Mouse (Mus musculus) liver, adult 2 months (tissue): Measurements from ENCODE around the gene Sap18. TPM values are rescaled to one million over a fixed set of nuclear protein-coding genes. Genes with fewer than 3 reads are reported as not detected.

Experiments used
- DNase-seq: peaks from one replicate; pipeline ENCODE4 v3.0.0-alpha.2; 2011; ENCODE audit warnings: low read depth, low spot score; ENCODE audit errors: extremely low read depth
- H3K27ac ChIP-seq: fragments of 200-500 bp; replicated peaks from 2 replicates; pipeline ENCODE4 v1.5.1; 2012; ENCODE audit warnings: low read depth, mild to moderate bottlenecking, control low read depth, inconsistent platforms, low read length; ENCODE audit not compliant: insufficient read depth
- H3K27me3 ChIP-seq: fragments of 200-500 bp; 2 replicates; pipeline ENCODE4 v1.6.1; 2012; ENCODE audit warnings: mild to moderate bottlenecking, moderate library complexity, low read length, inconsistent platforms; ENCODE audit not compliant: control insufficient read depth, insufficient read depth
- H3K36me3 ChIP-seq: fragments of 200-500 bp; 2 replicates; pipeline ENCODE4 v1.6.1; 2012; ENCODE audit warnings: low read length, inconsistent platforms; ENCODE audit not compliant: control insufficient read depth, insufficient read depth
- H3K4me1 ChIP-seq: fragments of 200-500 bp; 2 replicates; pipeline ENCODE4 v1.6.1; 2011; ENCODE audit warnings: low read length; ENCODE audit not compliant: control insufficient read depth, insufficient read depth
- H3K4me3 ChIP-seq: fragments of 200-500 bp; 2 replicates; pipeline ENCODE4 v1.5.1; 2011; ENCODE audit warnings: low read depth, mild to moderate bottlenecking, control low read depth, low read length, moderate library complexity; ENCODE audit not compliant: insufficient read depth
- H3K79me2 ChIP-seq: fragments of 200-500 bp; 2 replicates; pipeline ENCODE4 v1.6.1; 2012; ENCODE audit warnings: inconsistent platforms, mild to moderate bottlenecking, low read length, moderate library complexity; ENCODE audit not compliant: control insufficient read depth, insufficient read depth
- H3K9ac ChIP-seq: fragments of 200-500 bp; 2 replicates; pipeline ENCODE4 v1.6.1; 2012; ENCODE audit warnings: low read depth, mild to moderate bottlenecking, control low read depth, inconsistent platforms, low read length
- CTCF ChIP-seq: fragments of 200-500 bp; IDR thresholded peaks from 2 replicates; pipeline ENCODE4 v1.5.1; 2011; ENCODE audit warnings: low read depth, low read length, control low read depth
- POLR2A ChIP-seq: fragments of 200-500 bp; IDR thresholded peaks from 2 replicates; pipeline ENCODE4 v1.6.1; 2011; ENCODE audit warnings: low read length, control low read depth; ENCODE audit not compliant: insufficient read depth; ENCODE audit errors: extremely low read depth
- WGBS: fragments of 180-500 bp; shearing (Covaris S2); methylation state at CpG from one replicate; pipeline ENCODE4 v1.1.7; 2018; 5-methylcytosine and 5-hydroxymethylcytosine counted together
- polyA plus RNA-seq: library from polyadenylated mRNA; depleted of rRNA; stranded (reverse); fragments of >200 nt; gene quantifications from 2 replicates; pipeline ENCODE4 v1.2.3, GENCODE M21; 2012
- total RNA-seq: library from RNA; depleted of rRNA; stranded (reverse); fragments of >200 nt; gene quantifications from 2 replicates; pipeline ENCODE4 v1.2.3, GENCODE M21; 2014

Sap18 gene
- total and polyA plus RNA-seq, 2 experiments = 7.2 to 15.2 TPM

DNA sequence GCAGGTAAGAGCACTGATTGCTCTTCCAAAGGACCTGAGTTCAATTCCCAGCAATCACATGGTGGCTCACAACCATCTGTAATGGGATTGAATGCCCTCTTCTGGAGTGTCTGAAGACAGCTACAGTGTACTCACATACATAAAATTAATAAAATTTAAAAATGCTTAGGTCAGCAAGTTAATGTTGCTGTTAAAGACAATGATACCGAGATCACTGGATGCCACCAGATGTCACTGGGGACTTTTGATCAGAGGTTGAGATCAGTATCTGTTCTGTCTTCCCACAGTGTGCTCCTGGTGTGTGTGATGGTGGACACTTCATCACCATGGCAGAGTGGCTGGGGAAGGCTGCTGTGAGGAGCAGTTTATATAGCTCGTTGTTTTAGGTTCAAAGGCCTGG, 8.7 kb upstream of the Sap18 start:
- Histone ChIP-seq H3K27me3 (no peaks in the 10 kb centered on the region), H3K9ac (no peak overlapping the region), H3K36me3 (no peaks in the 10 kb centered on the region), H3K79me2 (no peaks in the 10 kb centered on the region), H3K27ac (no peak overlapping the region), H3K4me3 (no peak overlapping the region), H3K4me1 (no peaks in the 10 kb centered on the region)
- WGBS = 76% methylated on average over 2 of the region's 2 CpGs
- no peak for DNase-seq
- TF ChIP-seq POLR2A = no peak
- no peak for TF ChIP-seq CTCF

GRCm38 (mm10) chr14:57789759-57790158, 8.2 kb upstream of the Sap18 start:
- TF ChIP-seq POLR2A = no peak
- no peak for TF ChIP-seq CTCF
- Histone ChIP-seq H3K4me3 (no peak overlapping the region), H3K36me3 (no peaks in the 10 kb centered on the region), H3K27me3 (no peaks in the 10 kb centered on the region), H3K9ac (no peak overlapping the region), H3K79me2 (no peaks in the 10 kb centered on the region), H3K4me1 (no peaks in the 10 kb centered on the region), H3K27ac (no peak overlapping the region)
- no peak for DNase-seq
- WGBS = 92% methylated on average over 9 of the region's 9 CpGs

DNA sequence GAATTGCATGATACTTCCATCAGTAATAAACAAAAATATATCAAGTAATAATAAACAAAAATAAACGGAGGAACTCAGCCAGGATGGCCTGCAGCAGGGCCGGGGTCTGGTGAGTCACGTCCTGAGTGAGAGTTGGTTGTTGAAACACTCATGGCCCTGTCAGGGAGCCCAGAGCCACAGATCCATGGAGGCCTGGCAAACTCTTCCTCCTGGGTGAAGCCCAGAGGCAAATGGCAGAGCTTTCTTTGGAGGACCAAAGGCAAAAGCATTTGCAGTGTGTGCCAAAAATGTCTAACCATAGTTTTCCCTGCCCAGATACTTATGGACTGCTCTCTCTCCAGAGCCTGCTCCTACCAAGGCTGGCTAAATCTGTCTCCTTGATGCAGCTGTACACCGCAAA, 6.8 kb upstream of the Sap18 start:
- no peak overlapping the region for H3K4me3 ChIP-seq
- no peaks in the 10 kb centered on the region for H3K79me2 ChIP-seq

DNA sequence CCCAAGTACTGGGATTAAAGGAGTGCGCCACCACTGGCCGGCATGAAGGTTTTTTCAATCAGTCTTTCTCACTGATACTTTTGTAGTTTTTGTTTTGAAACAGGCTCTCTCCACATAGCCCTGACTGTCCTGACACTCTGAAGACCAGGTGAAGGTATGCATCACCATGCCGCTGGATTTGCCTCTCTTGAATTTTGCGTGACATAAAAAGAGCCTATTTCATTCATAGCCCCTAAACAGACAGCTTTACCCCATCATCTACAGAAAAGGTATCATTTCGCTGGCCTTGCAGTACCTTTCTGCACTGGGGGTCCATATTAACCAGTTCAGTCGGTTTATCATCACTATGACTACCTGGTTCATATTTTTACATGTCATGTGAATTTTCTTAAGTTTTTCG, 429 bp upstream of the Sap18 start:
- DNase-seq = no peak
- Histone ChIP-seq H3K4me3 (peak overlapping the region; percentile 40), H3K79me2 (peaks cover 11% of the 10 kb centered on the region; the same call in 1 of the 2 replicates), H3K27me3 (no peaks in the 10 kb centered on the region), H3K4me1 (peaks cover 6% of the 10 kb centered on the region), H3K27ac (no peak overlapping the region), H3K9ac (peak overlapping the region; percentile 7; the same call in 1 of the 2 replicates), H3K36me3 (peaks cover 7% of the 10 kb centered on the region)
- WGBS = 19% methylated on average over 7 of the region's 7 CpGs
- no peak for TF ChIP-seq POLR2A
- TF ChIP-seq CTCF = no peak

More for the DNA sequence above, 6.8 kb upstream of the Sap18 start:
- TF ChIP-seq CTCF (no peak), POLR2A (no peak)
- Histone ChIP-seq H3K36me3 (no peaks in the 10 kb centered on the region), H3K27ac (no peak overlapping the region), H3K4me1 (no peaks in the 10 kb centered on the region), H3K9ac (no peak overlapping the region), H3K27me3 (no peaks in the 10 kb centered on the region)
- 76% methylated on average over 4 of the region's 4 CpGs for WGBS
- no peak for DNase-seq

GRCm38 (mm10) chr14:57803731-57804130, 5.8 kb downstream of the Sap18 start:
- Histone ChIP-seq H3K4me3 (no peak overlapping the region), H3K4me1 (peaks cover 6% of the 10 kb centered on the region), H3K9ac (no peak overlapping the region), H3K79me2 (peaks cover 7% of the 10 kb centered on the region; the same call in 1 of the 2 replicates), H3K36me3 (peaks cover 22% of the 10 kb centered on the region), H3K27ac (no peak overlapping the region), H3K27me3 (no peaks in the 10 kb centered on the region)
- DNase-seq = no peak
- TF ChIP-seq POLR2A (no peak), CTCF (no peak)
- 92% methylated on average over 4 of the region's 4 CpGs for WGBS

- WGBS = 70% methylated on average over 5 of the region's 5 CpGs
- peaks cover 11% of the 10 kb centered on the region for H3K36me3 ChIP-seq
- H3K9ac ChIP-seq = no peak overlapping the region
- no peak overlapping the region for H3K27ac ChIP-seq
- no peaks in the 10 kb centered on the region for H3K79me2 ChIP-seq
- no peak overlapping the region for H3K4me3 ChIP-seq
- TF ChIP-seq POLR2A = no peak
- TF ChIP-seq CTCF = peak; percentile 23; the same call in 1 of the 2 replicates
- DNase-seq = peak; percentile 26
- no peaks in the 10 kb centered on the region for H3K4me1 ChIP-seq
- no peaks in the 10 kb centered on the region for H3K27me3 ChIP-seq
These were observed 10.6 kb downstream of the Sap18 start for GRCm38 (mm10) chr14:57808558-57808957.
